Mouse (Mus musculus) lung, postnatal 0 days (tissue): ENCODE results near the gene 5330417H12Rik.

Experiments
- CTCF ChIP-seq: IDR thresholded peaks from 2 replicates; pipeline ENCODE4 v1.5.1; 2016; ENCODE audit warnings: antibody characterized with exemption, mild to moderate bottlenecking
- EP300 ChIP-seq: IDR thresholded peaks from 2 replicates; pipeline ENCODE4 v1.6.1; 2016; ENCODE audit warnings: antibody characterized with exemption, mild to moderate bottlenecking, control low read depth

GRCm38 (mm10) chr7:107656451-107656850 is 31.5 kb upstream of the 5330417H12Rik start:
- TF ChIP-seq CTCF (no peak), EP300 (no peak)
